Mouse (Mus musculus): Measurements from ENCODE around the gene Kif18b.

Kif18b gene

GRCm38 (mm10) chr11:102937529-102938182 lies 12.7 kb upstream of the Kif18b start:
- in situ Hi-C loops (cut with MseI, MboI) = no loop called here

- in situ Hi-C loops (cut with MseI, MboI) = no loop called here
Measured at GRCm38 (mm10) chr11:102936272-102936671, 11.3 kb upstream of the Kif18b start.

- in situ Hi-C loops (cut with MseI, MboI) = no loop called here
Measured at GRCm38 (mm10) chr11:102930672-102931071, 5.7 kb upstream of the Kif18b start.

GRCm38 (mm10) chr11:102925351-102925717 lies 410 bp upstream of the Kif18b start:
- in situ Hi-C loops (cut with MseI, MboI) = no loop called here

GRCm38 (mm10) chr11:102921491-102921890 lies 3.4 kb downstream of the Kif18b start:
- in situ Hi-C loops (cut with MseI, MboI) = no loop called here

GRCm38 (mm10) chr11:102918077-102918476 lies 6.8 kb downstream of the Kif18b start:
- in situ Hi-C loops (cut with MseI, MboI) = no loop called here

GRCm38 (mm10) chr11:102915380-102915779 lies 9.5 kb downstream of the Kif18b start:
- in situ Hi-C loops (cut with MseI, MboI) = no loop called here

GRCm38 (mm10) chr11:102911376-102911775 lies 13.5 kb downstream of the Kif18b start:
- in situ Hi-C loops (cut with MseI, MboI) = no loop called here

GRCm38 (mm10) chr11:102903654-102904053 lies 21.3 kb downstream of the Kif18b start:
- in situ Hi-C loops (cut with MseI, MboI) = no loop called here

GRCm38 (mm10) chr11:102902107-102902506 lies 22.8 kb downstream of the Kif18b start:
- in situ Hi-C loops (cut with MseI, MboI) = no loop called here

- in situ Hi-C loops (cut with MseI, MboI) = no loop called here
Measured at GRCm38 (mm10) chr11:102901199-102901598, 23.7 kb downstream of the Kif18b start.

- in situ Hi-C loops (cut with MseI, MboI) = no loop called here
Measured at GRCm38 (mm10) chr11:102900763-102901162, 24.2 kb downstream of the Kif18b start, which contains the start of gene Gfap. TSS of gene Gfap (minus strand) at chr11:102900912.

GRCm38 (mm10) chr11:102898408-102898807 lies 26.5 kb downstream of the Kif18b start:
- in situ Hi-C loops (cut with MseI, MboI) = no loop called here

- in situ Hi-C loops (cut with MseI, MboI) = no loop called here
Measured at GRCm38 (mm10) chr11:102896641-102897040, 28.3 kb downstream of the Kif18b start.

GRCm38 (mm10) chr11:102895779-102896178 lies 29.1 kb downstream of the Kif18b start:
- in situ Hi-C loops (cut with MseI, MboI) = no loop called here

- in situ Hi-C loops (cut with MseI, MboI) = no loop called here
Measured at GRCm38 (mm10) chr11:102894716-102895115, 30.2 kb downstream of the Kif18b start.

GRCm38 (mm10) chr11:102893015-102893651 lies 31.8 kb downstream of the Kif18b start:
- in situ Hi-C loops (cut with MseI, MboI) = no loop called here

GRCm38 (mm10) chr11:102890096-102890495 lies 34.8 kb downstream of the Kif18b start:
- in situ Hi-C loops (cut with MseI, MboI) = no loop called here

GRCm38 (mm10) chr11:102888135-102888534 lies 36.8 kb downstream of the Kif18b start:
- in situ Hi-C loops (cut with MseI, MboI) = no loop called here

- in situ Hi-C loops (cut with MseI, MboI) = no loop called here
Measured at GRCm38 (mm10) chr11:102887433-102887832, 37.5 kb downstream of the Kif18b start.

- in situ Hi-C loops (cut with MseI, MboI) = no loop called here
Measured at GRCm38 (mm10) chr11:102884616-102885219, 40.2 kb downstream of the Kif18b start, which contains the start of gene Fam187a. TSS of gene Fam187a (plus strand) at chr11:102885169.

GRCm38 (mm10) chr11:102881314-102882198 lies 43.4 kb downstream of the Kif18b start:
- in situ Hi-C loops (cut with MseI, MboI) = no loop called here

All from mouse trophoblast stem cell (cell line).